Mouse (Mus musculus) ES-Bruce4 (cell line): Measurements from ENCODE around the gene Cog2. TPM values are rescaled to one million over a fixed set of nuclear protein-coding genes. Genes with fewer than 3 reads are reported as not detected.

ENCODE experiments used
- H3K27ac ChIP-seq: 2 replicates; pipeline ENCODE4 v1.5.1; 2012; ENCODE audit warnings: low read length, inconsistent platforms; ENCODE audit not compliant: insufficient read depth
- H3K27me3 ChIP-seq: 2 replicates; pipeline ENCODE4 v1.6.1; 2012; ENCODE audit warnings: mild to moderate bottlenecking, low read length, inconsistent platforms; ENCODE audit not compliant: control insufficient read depth, poor library complexity, insufficient read depth, severe bottlenecking
- H3K36me3 ChIP-seq: 2 replicates; pipeline ENCODE4 v1.6.1; 2012; ENCODE audit warnings: inconsistent platforms, mild to moderate bottlenecking, low read length, moderate library complexity; ENCODE audit not compliant: control insufficient read depth, poor library complexity, insufficient read depth, severe bottlenecking
- H3K4me1 ChIP-seq: one replicate; pipeline ENCODE4 v1.8.1; 2011; ENCODE audit warnings: low read length; ENCODE audit not compliant: control insufficient read depth, insufficient read depth
- H3K4me3 ChIP-seq: 2 replicates; pipeline ENCODE4 v1.5.1; 2011; ENCODE audit warnings: low read depth, mild to moderate bottlenecking, low read length
- H3K9ac ChIP-seq: 2 replicates; pipeline ENCODE4 v1.6.1; 2012; ENCODE audit warnings: low read depth, mild to moderate bottlenecking, inconsistent platforms; ENCODE audit not compliant: poor library complexity, severe bottlenecking
- H3K9me3 ChIP-seq: replicated peaks from 2 replicates; pipeline ENCODE4 v1.6.1; 2012; ENCODE audit warnings: mild to moderate bottlenecking, low read length, inconsistent platforms; ENCODE audit not compliant: control insufficient read depth, poor library complexity, insufficient read depth, severe bottlenecking
- CTCF ChIP-seq: IDR thresholded peaks from one replicate; pipeline ENCODE4 v1.8.1; 2011; ENCODE audit warnings: low read depth, low read length
- EP300 ChIP-seq: IDR thresholded peaks from 2 replicates; pipeline ENCODE4 v1.6.1; 2011; ENCODE audit warnings: low read depth, low read length; ENCODE audit not compliant: insufficient read depth
- POLR2A ChIP-seq: IDR thresholded peaks from one replicate; pipeline ENCODE4 v1.8.1; 2011; ENCODE audit warnings: low read length; ENCODE audit not compliant: insufficient read depth
- polyA plus RNA-seq: library from polyadenylated mRNA; stranded (reverse); fragments of >200 nt; gene quantifications from 2 replicates; pipeline ENCODE4 v1.2.4, GENCODE M21; 2011; ENCODE audit warnings: low read depth; ENCODE audit not compliant: missing spikeins, insufficient read depth, insufficient read length

Gene Cog2
- polyA plus RNA-seq, 1 experiment = 22.1 TPM

- Histone ChIP-seq H3K4me1 (no peaks in the 10 kb centered on the region), H3K36me3 (no peaks in the 10 kb centered on the region), H3K27ac (no peak overlapping the region), H3K9me3 (no peaks in the 10 kb centered on the region), H3K9ac (no peak overlapping the region), H3K27me3 (no peaks in the 10 kb centered on the region), H3K4me3 (no peak overlapping the region)
- TF ChIP-seq CTCF (no peak), POLR2A (no peak), EP300 (no peak)
Measured at GRCm38 (mm10) chr8:124589393-124589792, 68.8 kb downstream of the Cog2 start.

Other genes starting within 250 kb of the Cog2 start
- 3.6 and 4.0 TPM in 2 replicates for gene Pgbd5, start 81.1 kb upstream of the Cog2 start, polyA plus RNA-seq
- gene Agt, start 48.9 kb downstream of the Cog2 start, polyA plus RNA-seq = not detected in 2 replicates
- not detected in 2 replicates for gene Capn9, start 55.3 kb downstream of the Cog2 start, polyA plus RNA-seq
- gene 2310022B05Rik, start 142.6 kb downstream of the Cog2 start, polyA plus RNA-seq = 25.9 and 31.4 TPM in 2 replicates
- 57.1 and 59.4 TPM in 2 replicates for gene Ttc13, start 201.2 kb downstream of the Cog2 start, polyA plus RNA-seq
- gene Arv1, start 201.4 kb downstream of the Cog2 start, polyA plus RNA-seq = 25.4 and 28.8 TPM in 2 replicates
- gene Fam89a, start 231.1 kb downstream of the Cog2 start, polyA plus RNA-seq = 6.9 and 8.0 TPM in 2 replicates